Mouse (Mus musculus) mature B cell (primary cell): ENCODE results near the gene Crebl2.

ENCODE experiments used
- in situ Hi-C: fragments of 300-500 bp; cut with MboI; formaldehyde crosslinking; loops from 2 replicates; pipeline ENCODE4 v1.14.3; 2019

Gene Crebl2

GRCm38 (mm10) chr6:134903891-134904884 lies 74.2 kb downstream of the Crebl2 start:
- in situ Hi-C loops: no loop called here

- in situ Hi-C loops: no loop called here
These were observed 75.9 kb downstream of the Crebl2 start for GRCm38 (mm10) chr6:134905811-134906210.
